Mouse (Mus musculus) cerebral cortex, adult 2 months (tissue): ENCODE data around the gene Ccr7.

Source experiments
- WGBS: fragments of 180-500 bp; shearing (Covaris S2); methylation state at CpG from one replicate; pipeline ENCODE4 v1.1.7; 2018; 5-methylcytosine and 5-hydroxymethylcytosine counted together

The Ccr7 gene

DNA sequence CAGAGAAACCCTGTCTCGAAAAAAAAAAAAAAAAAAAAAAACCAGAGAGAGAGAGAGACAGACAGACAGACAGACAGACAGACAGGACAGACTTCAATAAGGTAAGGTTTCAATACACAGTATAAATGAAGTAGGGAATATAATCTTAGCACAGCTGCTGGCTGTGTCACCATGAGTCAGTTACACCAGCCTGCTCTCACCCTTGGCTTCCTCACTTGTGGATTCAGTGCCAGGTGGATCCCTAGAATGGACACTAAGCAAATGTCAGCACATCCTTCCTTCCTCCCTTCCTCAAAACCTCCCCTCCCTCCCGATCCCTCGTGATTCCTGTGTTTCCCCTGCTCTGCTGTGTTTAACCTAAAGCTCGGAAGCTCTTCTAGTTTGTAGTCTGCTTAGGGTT lies 17.5 kb downstream of the Ccr7 start:
- WGBS, result 75% methylated on average over 4 of the region's 4 CpGs

DNA sequence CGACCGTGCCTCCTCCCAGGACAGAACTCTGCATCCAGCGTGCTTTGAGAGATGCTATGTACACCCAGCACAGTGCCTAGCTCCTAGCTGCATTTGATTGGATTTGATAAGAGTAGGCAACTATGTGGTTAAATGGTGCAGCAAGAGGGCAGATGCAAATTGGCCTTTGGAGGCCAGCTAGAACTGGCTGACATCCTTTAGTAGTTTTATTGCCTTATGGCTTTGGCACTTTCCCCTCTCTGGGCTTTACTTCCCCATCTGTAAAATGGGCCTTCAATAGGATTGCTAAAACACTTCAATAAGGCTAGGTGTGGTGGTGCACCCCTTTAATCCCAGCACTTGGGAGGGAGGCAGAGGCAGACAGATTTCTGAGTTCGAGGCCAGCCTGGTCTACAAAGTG lies 17.9 kb downstream of the Ccr7 start:
- WGBS, result 89% methylated on average over 4 of the region's 4 CpGs

DNA sequence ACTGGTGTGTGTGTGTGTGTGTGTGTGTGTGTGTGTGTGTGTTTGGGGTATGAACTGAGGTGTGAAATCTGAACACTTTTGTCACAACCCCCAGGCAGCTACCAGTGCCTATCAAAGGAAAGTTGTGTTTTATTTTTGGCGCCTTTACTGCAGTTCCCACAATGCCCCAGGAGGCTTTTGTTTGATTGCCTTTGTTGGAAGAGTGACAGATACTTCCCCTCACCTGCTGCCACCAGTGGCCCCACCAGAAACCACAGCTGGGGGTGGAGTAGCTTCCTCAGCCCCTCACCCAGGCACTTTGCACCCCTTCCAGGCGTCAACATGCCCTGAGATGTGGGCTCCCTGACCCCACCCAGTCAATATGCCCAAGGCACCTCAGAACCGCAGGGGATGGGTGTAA lies 18.5 kb downstream of the Ccr7 start:
- WGBS, result 66% methylated on average over 3 of the region's 3 CpGs

DNA sequence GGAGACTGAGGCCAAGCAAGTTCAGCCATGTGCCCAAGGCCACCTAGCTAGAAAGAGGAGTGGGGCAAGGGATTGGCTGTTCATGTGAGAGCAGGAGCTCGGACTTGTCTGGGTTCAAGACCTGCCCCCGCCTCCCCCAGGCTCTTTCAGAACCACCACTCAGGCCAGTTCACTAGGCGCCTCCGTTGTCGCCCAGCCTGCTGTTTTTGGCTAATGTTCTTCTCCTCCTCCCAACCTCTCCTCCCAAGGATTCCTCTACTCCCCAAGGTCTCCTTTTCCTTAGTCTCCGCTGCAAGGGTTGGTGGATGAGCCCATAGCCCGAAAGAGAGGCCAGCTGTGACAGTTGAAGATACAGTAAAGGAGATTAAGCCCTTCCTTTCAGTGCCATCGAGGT lies 19.8 kb downstream of the Ccr7 start:
- 91% methylated on average over 8 of the region's 8 CpGs for WGBS

DNA sequence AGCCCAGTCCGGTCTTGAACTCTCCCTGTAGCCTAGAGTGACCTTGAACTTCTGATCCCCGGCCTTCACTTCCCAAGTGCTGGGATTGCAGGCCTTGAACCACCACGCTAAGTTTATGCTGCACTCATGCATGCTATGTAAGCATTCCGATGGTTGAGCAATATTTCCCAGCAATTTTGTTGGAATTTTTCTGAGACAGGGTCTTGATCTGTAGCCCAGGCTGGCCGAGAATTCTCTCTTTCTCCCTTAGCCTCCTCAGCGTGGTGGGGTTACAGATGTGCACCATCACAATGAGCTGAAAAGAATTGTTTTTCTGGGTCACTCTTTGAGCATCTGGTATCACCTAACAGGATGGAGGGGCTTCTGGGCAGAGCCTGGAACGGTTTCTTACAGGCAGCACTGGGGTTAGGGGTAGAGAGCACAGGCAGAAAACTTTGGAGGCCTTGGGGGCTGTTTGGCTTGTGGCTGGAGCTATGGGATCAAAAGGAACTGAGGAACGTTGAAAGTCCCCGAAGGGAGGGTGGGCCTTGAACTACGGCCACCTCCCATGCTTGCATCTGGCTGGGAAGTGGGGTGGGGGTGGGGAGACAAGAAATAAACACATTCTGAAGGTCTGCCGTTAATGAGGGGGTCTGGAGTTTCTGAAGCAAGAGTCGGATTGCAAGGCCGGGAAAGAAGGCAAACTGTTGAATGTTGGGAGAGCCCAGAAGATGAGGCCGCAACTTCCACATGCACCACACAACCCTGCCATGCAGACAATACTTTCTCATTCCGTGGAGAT lies 20.4 kb downstream of the Ccr7 start:
- 78% methylated on average over 15 of the region's 15 CpGs for WGBS

DNA sequence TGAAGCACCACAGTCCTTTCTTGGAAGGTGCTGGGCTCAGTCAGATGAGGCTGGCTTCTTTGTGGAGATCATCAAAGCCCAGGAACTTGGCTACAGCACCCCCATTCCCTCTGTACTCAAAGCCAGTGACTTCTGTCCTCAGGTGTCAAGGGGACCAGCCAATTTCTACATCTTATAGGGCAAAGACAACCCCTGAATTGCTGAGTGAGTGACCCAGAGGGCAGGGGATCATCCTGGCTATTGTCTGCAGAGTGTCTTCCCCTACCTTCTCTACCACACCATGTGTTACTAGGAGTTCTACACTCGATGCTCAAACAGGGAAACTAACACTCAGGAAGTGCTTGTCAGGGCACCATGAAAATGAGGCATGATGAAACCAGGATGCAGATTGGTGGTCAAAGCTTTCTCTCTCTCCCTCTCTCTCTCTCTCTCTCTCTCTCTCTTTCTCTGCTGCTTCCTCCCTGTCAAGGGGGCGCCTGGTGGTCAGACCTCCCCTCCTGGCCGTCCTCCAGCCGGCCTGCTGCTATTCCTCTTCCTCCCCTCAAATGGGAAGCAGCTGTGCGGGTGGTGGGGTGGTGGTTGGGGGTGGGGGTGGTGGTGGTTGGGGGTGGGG lies 21.5 kb downstream of the Ccr7 start:
- WGBS, result 51% methylated on average over 5 of the region's 5 CpGs

DNA sequence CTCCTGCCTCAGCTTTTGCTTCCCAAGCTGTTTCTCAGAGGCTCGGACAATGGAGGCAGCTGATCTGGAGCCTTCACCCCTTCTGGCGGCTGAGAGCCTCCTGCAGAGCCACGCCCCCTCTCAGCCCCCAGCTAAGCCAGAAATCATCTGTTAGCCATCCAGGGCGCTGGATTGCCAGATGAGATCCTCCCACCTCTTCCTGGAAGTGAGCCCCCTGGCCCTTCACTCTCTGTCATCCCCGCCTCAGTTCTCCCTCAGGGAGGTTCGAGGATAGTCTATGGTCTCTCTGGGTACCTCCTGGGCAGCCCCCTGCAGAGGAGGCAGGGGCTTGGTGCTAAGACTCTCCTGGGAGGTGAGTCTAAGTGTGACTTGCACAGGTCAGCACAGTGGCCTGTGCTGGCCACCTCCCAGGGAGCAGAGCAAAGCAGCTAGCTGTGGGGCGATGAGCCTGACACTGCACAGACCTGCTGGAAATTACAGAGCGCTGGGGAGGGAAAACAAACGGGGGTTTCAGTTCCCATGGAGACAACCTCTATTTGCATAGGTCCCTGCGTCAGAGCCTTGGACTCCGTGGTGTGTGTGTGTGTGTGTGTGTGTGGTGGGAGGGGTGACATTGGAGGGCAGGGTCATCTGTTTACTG lies 22.7 kb downstream of the Ccr7 start:
- whole genome bisulfite sequencing, result 17% methylated on average over 11 of the region's 11 CpGs

DNA sequence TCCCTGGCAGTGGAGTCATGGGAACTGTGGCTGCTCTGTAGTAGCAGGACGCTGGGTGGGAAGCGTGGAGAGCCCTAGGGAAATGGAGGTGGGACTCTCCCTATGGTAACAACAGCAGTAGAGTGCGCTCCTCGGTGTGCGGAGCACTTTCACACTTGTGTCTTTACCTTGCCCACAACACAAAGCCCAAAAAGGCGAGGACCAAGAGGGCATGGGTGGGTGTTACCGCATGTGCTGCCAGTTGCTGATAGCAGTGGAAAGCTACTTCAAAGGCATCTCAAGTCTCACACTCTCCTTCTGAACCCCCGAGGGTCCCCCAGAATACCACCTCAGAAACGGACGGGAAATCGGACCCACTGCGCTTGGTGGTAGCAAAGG lies 23.4 kb downstream of the Ccr7 start:
- WGBS, result 55% methylated on average over 12 of the region's 12 CpGs

DNA sequence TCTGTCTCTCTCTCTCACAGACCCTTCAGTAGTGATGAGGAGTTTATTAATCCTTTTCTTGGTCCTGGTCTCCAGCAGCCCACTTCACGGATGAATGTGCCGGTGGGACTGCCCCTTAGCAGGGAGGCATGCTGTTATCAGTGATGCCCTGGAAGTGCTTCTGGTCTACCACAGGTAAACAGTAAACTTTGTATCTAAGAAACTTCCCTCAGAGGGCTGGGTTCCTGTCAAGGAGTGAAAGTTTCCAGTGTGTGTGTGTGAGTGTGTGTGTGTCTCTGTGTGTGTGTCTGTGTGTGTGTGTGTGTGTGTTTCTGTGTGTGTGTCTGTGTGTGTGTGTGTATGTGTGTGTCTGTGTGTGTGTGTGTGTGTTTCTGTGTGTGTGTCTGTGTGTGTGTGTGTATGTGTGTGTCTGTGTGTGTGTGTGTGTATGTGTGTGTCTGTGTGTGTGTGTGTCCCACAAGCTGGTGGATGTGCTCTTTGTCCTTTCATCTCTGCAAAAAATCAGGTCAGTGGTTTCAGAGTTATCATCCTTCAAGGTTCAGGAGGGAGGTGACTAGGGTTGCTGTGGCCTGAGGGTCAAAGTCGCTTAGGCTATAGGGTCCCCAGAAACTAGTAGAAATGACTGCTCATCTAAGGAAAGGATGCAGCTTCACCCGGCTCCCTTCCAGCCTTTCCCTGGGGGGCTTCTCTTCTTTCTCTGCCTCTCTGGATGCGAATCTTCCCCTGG lies 24.0 kb downstream of the Ccr7 start:
- 82% methylated on average over 5 of the region's 5 CpGs for WGBS

DNA sequence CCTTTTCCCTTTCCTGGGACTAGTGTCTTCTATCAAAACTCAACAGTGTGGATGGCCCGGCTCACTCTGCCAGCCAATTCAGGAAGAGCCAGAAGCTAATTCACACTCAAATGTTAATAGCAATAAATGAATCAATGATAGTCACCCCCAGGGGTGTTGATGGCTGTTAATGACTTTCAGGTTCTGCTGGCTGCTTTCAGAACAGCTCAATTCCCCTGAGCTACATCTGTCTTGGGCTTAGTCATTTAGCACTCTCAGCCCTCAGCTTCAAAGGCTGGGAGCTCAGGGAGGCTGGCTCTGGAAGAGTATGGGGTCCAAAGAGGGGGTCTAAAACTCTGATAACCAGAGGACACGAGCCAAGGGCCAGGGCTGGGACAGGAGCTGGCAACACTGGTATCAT lies 25.6 kb downstream of the Ccr7 start:
- 78% methylated on average over 2 of the region's 2 CpGs for WGBS

DNA sequence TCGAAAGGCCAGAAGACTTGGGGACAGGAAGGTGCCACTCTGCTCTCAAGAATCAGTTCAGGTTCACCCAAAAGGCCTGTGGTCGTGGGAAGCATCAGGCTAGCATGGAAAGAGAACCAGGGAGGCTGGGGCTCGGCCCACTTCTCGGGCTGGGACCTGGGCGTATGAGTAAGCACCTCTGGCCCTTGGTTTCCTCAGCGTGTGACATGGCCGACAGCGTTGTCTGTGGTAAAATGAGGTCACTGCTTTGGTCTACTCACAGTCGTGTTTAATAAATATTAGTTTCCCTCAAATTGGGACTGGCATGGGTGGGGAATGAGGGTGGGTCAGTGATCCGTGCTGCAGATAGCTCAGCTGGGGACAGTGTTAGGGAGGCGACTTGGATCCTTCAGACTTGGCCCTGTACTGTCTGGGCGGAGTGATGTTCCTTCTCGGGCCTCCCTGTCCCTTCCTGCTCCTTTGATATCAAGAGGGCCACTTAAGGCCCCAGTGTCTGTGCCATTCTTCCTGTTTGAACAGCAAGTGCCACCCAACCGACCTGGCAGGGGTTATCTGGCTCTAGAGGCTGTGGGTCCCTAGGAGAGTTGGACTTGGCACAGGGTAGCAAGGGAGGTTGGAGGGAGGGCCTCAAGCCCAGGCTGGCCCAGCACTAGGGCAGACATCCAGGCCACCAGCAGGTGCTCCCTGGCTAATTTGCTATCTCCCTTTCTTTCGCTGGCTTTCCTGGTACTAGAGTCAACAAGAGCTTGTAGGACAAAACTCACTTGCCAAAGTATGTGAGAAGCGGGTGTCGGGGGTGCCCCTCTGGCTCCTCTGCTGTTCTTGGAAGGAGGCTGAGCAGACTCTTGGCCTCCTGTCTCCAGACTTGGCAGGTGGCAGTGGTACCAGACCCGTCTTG lies 26.8 kb downstream of the Ccr7 start:
- WGBS, result 72% methylated on average over 18 of the region's 18 CpGs

DNA sequence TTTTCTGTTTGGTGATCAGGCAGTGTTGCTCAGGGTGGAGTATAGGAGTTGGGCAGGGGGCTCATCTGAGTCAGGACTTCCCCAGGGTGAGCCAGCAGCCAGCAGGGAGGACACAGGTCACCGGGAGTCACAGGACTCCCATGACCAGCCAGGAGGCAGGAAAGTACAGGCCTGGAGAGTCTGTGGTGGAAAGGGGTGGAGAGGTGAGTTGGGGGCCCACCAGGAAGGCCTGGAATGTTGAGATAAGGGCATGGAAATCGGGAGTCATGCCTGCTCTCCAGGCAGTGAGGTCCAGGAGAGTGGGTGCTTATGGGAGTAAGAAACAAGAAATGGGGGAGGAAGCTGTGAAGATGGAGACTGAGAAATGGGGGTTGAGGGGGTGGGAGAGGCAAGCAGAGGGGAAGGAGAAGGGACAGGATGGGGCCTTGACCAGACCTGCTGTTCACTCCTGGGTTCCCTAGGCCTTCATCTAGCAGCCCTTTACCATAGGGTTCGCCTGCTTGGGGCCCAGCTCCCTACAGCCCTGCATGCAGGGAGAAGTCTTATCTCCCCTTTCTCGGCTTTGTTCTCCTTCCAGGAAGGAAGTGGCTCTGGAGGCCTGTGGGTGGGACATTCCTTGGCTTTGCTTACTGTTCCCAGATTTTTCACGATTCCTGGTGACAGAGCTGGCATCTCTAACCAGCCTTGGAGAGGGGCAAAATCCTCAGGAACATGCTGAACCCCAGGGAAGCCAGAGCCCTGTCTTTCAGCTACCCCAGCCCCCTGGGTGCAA lies 28.2 kb downstream of the Ccr7 start:
- WGBS, result 36% methylated on average over 5 of the region's 5 CpGs

DNA sequence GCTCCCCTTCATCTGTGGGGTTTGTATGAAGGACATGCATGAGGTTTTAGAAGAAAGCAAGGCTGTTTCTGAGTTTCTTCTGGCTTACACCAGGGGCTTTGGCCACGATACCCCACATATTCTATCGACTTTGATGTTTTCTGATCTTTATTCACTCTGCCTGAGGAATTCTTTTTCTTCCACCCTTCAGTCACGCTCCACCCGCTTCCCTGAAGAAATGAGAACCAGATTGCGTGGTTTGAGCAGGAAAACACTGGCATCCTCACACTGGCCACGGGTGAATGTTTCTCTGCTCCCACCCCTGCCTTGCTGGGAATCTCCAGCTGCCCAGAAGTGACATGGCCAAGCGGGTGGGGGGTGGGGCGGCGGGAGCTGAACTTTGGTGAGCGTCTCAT lies 30.2 kb downstream of the Ccr7 start:
- 32% methylated on average over 10 of the region's 10 CpGs for WGBS

DNA sequence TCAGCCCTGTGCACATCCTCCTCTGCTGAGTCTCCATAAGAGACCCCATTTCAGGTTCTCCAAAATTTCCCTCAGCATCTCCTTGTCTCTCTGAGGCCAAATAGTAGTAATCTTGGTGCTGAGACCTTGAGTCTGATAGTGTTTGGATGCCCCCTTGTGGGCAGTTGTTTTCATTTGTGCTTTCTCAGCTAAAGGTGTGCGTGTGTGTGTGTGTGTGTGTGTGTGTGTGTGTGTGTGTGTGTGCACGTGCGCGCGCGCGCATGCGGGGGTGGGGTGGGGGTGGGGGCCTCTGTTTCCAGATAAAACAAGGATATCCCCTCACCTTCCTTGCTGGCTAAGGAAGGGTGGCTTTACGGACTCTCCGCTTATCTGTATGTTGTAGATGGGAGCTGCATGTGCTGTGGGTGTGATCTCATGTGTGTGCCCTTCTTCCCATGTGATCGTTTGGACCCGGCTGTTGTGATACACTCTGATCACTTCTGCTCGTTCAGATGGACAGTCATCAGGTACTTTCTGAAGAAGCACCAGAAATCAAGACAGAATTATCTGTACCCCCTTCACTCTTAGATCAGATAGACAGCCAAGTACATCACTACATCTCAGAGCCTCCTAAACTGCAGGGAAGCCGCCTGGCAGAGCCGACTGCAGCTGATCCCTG lies 30.8 kb downstream of the Ccr7 start:
- WGBS, result 31% methylated on average over 15 of the region's 15 CpGs

DNA sequence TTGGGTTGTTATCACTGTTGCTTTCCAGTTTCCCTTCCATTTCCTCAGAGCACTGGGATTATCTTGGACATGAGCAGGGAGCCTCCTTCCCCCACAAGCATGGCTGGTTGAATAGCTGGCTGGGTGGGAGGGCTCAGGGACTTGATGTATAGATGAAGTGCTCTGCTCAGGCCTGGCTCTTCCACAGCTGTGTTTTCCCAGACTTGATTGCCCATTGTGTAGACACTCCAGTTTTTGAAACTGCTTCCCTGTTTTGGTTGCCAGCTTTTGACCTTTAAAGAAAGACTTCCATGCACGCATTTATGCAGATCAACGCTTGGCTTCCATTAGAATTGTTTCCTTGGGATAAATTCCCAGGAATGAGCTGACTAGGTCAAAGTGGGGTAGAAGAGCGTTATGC lies 32.2 kb downstream of the Ccr7 start:
- 65% methylated on average over 3 of the region's 3 CpGs for WGBS

DNA sequence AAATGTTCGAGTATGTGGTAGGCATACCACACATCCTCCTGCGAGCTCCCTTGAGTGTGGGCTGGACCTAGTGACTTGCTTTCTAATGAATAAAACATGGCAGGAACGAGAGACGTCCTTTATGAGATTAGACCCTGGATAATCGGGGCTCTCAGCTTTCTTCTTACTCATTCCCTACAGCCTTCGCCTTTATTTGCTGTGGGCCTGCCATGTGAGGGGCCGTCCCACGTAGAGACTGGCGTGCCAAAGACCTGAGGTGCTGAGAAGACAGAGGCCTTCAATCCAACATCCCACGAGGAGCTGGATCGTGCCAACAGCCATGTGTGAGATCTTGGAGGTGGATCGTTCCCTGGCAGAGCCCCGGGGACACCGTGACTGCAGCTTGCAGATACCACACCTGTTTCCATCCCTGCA lies 33.7 kb downstream of the Ccr7 start:
- 43% methylated on average over 14 of the region's 14 CpGs for WGBS

DNA sequence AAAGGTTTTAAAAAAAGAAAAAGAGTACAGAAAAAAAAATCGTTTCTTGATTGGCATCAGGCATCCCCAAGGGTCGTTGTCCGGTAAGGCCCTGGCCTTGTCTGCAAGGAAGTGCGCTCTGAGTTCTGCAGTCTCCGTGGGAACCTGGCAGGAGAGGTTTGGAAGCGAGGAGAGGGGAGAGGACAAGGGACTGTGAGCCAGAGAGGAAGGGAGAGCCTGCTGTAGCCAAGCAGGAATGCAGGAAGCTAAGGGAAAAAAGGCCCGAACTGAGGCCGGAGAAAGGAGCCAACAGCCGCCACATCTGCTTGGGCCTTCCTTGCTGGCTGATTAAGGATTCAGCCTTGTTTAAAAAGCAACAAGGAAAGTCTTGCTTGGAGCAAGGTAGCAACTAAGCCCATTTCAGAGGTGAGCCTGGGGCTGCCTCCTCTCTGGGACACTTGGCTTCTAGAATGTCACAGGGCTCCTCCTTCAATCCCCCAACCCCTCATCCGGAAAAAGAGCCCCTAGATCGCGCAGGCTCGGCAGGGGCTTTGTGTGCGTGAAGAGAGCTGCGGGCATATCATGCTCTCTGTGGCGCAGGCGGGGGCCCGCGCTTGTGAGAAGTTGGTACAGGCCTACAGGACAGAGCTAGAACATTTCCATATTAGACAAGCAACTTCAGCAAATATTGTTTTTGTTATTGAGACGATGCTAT lies 34.2 kb downstream of the Ccr7 start:
- 37% methylated on average over 20 of the region's 20 CpGs for WGBS

DNA sequence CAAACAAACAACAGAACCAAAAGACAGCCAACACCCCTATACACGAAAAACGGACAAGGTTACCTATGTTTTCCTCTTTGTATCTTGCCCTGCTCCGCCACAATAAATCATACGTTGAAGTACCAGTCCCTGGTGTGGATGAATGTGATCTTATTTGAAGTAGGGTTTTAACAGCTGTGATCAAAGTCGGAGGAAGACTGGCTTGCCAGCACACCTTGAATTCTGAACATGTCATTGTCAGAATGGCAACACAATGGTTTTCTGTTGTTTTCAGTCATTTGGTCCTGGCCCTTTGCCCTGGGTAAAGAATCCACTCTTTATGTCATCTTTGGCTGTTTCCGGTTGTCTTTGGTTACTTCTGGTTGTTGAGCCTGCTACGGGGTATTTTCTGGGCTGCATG lies 35.9 kb downstream of the Ccr7 start:
- WGBS, result 78% methylated on average over 7 of the region's 7 CpGs

DNA sequence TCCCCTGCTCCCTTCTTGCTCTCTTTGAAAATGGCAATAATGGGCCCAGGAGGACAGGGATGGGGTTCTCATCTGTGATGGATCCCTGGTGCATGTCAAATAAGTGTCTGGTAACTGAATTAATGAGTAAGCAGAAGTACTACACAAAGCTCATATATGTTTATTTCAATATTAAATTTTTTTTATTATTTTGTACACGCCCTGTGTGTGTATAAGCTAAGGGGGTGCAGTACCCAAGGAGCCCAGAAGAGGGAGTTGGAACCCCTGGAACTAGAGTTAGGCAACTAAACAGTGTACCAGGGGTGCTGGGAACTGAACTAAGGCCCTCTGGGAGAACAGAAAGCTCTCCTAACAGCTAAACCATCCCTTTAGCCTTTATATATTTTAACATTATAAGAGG lies 36.5 kb downstream of the Ccr7 start:
- 94% methylated on average over 1 of the region's 1 CpGs for WGBS

DNA sequence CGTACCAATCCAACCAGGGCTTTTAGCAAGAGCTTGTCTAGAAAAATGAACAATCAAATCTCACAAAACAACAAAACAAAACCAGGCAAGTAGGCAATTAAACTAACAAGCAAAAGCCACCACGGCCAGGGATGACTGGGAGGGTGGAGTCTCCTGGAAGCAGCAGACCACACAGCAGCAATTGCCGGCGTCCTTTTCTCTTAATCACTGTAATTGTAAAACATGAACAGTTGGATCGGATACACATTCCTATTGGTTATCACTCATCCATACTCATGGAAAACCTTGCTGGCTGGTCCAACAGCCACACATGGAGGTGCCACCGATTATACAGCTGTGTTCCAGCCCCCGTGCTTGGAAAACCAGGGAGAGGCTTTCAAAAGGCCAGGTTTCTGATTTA lies 37.0 kb downstream of the Ccr7 start:
- WGBS, result 74% methylated on average over 7 of the region's 7 CpGs
